Comparison of ENCODE assay signal across 22 mouse cellular contexts in genomic region chr9:8034143-8034542, GRCm38 (mm10).
"Had no signal": no experiment of that assay in that cellular context is flagged by ENCODE, and none has a peak within 500 bp of the region (broad histone marks: within the 10 kb centered on the region; RNA-seq: fewer than 3 reads in every experiment).

No protein-coding gene starts in this region.

- H3K4me1 ChIP-seq: hindbrain, embryonic 13.5 days; hindbrain, embryonic 15.5 days; liver, embryonic 15.5 days had no signal

- DNase-seq: gastrocnemius, postnatal 14 days; gastrocnemius, postnatal 36 days; heart, adult 18-20 months; heart, postnatal 10 days; heart, postnatal 36 days; kidney, adult 18-20 months; kidney, adult 8-10 months; kidney, postnatal 10 days; kidney, postnatal 25 days; kidney, postnatal 4 days; liver; liver, embryonic 13.5 days had no signal

- H3K4me2 ChIP-seq: heart, embryonic 12.5 days; hindbrain, embryonic 13.5 days; hindbrain, embryonic 15.5 days; limb, embryonic 13.5 days; liver, embryonic 11.5 days; liver, embryonic 13.5 days; liver, embryonic 15.5 days had no signal

- H3K27me3 ChIP-seq: heart, embryonic 12.5 days; hindbrain, embryonic 13.5 days; hindbrain, embryonic 15.5 days; limb, embryonic 13.5 days; liver, embryonic 13.5 days; liver, embryonic 15.5 days had no signal

- H3K4me3 ChIP-seq: heart, embryonic 10.5 days; heart, embryonic 12.5 days; hindbrain, embryonic 13.5 days; hindbrain, embryonic 15.5 days; layer of hippocampus, adult 2 months; left cerebral cortex, adult 2 months; limb, embryonic 13.5 days; liver, embryonic 13.5 days; liver, embryonic 15.5 days had no signal

- H3K36me3 ChIP-seq: heart, embryonic 10.5 days; heart, embryonic 12.5 days; hindbrain, embryonic 13.5 days; hindbrain, embryonic 15.5 days; limb, embryonic 13.5 days; liver, embryonic 13.5 days; liver, embryonic 15.5 days had no signal

- H3K9ac ChIP-seq: heart, embryonic 12.5 days; hindbrain, embryonic 13.5 days; hindbrain, embryonic 15.5 days; limb, embryonic 13.5 days; liver, embryonic 13.5 days; liver, embryonic 15.5 days had no signal

- H3K9me3 ChIP-seq: heart, embryonic 10.5 days; heart, embryonic 12.5 days; hindbrain, embryonic 13.5 days; hindbrain, embryonic 15.5 days; limb, embryonic 13.5 days; liver, embryonic 13.5 days; liver, embryonic 15.5 days had no signal

- H3K27ac ChIP-seq: heart, embryonic 10.5 days; hindbrain, embryonic 13.5 days; hindbrain, embryonic 15.5 days; hindbrain, postnatal 0 days; layer of hippocampus, adult 2 months; left cerebral cortex, adult 2 months; limb, embryonic 13.5 days; liver, embryonic 13.5 days; liver, embryonic 15.5 days had no signal

- ATAC-seq: hindbrain, postnatal 0 days had no signal
